Mouse (Mus musculus) heart, embryonic 12.5 days (tissue): ENCODE data around the gene Cxcl10. TPM values are rescaled to one million over a fixed set of nuclear protein-coding genes. Genes with fewer than 3 reads are reported as not detected.

Source experiments
- ATAC-seq: fragments of 200-750 bp; cut with Nextera tagmentation; 2 replicates; pipeline ENCODE4 v1.8.0; 2017; ENCODE audit warnings: moderate TSS enrichment, moderate library complexity; ENCODE audit not compliant: insufficient number of reproducible peaks, low FRiP score
- H3K27ac ChIP-seq: fragments of 300-500 bp; sonication (generic); 2 replicates; pipeline ENCODE4 v1.5.1; 2016; ENCODE audit warnings: mild to moderate bottlenecking, moderate library complexity; ENCODE audit not compliant: poor library complexity, severe bottlenecking
- H3K27me3 ChIP-seq: fragments of 300-500 bp; sonication (generic); replicated peaks from 2 replicates; pipeline ENCODE4 v1.6.1; 2016; ENCODE audit warnings: mild to moderate bottlenecking, moderate library complexity
- H3K36me3 ChIP-seq: fragments of 300-500 bp; sonication (generic); 2 replicates; pipeline ENCODE4 v1.6.1; 2016; ENCODE audit warnings: mild to moderate bottlenecking, moderate library complexity
- H3K4me1 ChIP-seq: fragments of 300-500 bp; sonication (generic); replicated peaks from 2 replicates; pipeline ENCODE4 v1.6.1; 2016; ENCODE audit warnings: mild to moderate bottlenecking
- H3K4me2 ChIP-seq: fragments of 300-500 bp; sonication (generic); 2 replicates; pipeline ENCODE4 v1.6.1; 2016; ENCODE audit warnings: mild to moderate bottlenecking, moderate library complexity
- H3K4me3 ChIP-seq: fragments of 300-500 bp; sonication (generic); 2 replicates; pipeline ENCODE4 v1.5.1; 2016; ENCODE audit warnings: mild to moderate bottlenecking
- H3K9ac ChIP-seq: fragments of 300-500 bp; sonication (generic); 2 replicates; pipeline ENCODE4 v1.6.1; 2016; ENCODE audit warnings: mild to moderate bottlenecking, moderate library complexity
- H3K9me3 ChIP-seq: fragments of 300-500 bp; sonication (generic); replicated peaks from 2 replicates; pipeline ENCODE4 v1.6.1; 2016; ENCODE audit warnings: mild to moderate bottlenecking, moderate library complexity
- WGBS: fragments of 180-500 bp; shearing (Covaris S2); methylation state at CpG from one replicate; pipeline ENCODE4 v1.1.7; 2016; 5-methylcytosine and 5-hydroxymethylcytosine counted together
- polyA plus RNA-seq: library from polyadenylated mRNA; unstranded; fragments of >200 nt; fragmentation: Nextera tagmentation; extraction: Ambion mirVana; gene quantifications from 2 replicates; pipeline ENCODE4 v1.2.1, GENCODE M21; 2016

Gene Cxcl10
- polyA plus RNA-seq, 1 experiment from 2014 or later, result 0.52 TPM

DNA sequence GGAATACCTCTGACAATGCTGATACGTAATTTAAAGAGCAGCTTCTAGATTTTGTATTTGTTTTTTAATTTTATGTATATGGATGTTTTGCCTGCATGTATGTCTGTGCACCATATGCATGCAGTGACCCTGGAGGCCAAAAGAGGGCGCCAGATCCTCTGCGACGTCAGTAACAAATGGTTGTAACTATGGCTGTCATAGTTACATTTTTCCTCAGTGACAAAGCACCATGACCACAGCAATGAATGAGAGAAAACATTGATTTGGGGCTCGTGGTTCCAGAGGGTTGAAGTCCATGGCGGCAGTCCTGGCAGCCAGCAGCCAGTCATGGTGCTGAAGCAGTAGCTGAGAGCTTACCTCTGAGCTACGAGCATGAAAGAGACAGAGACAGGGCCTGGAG is 36.2 kb upstream of the Cxcl10 start:
- H3K27me3 ChIP-seq, result no peaks in the 10 kb centered on the region
- H3K4me3 ChIP-seq, result no peak overlapping the region
- H3K27ac ChIP-seq, result no peak overlapping the region
- H3K36me3 ChIP-seq, result no peaks in the 10 kb centered on the region
- H3K4me2 ChIP-seq, result no peak overlapping the region
- H3K9me3 ChIP-seq, result no peaks in the 10 kb centered on the region
- 48% methylated on average over 7 of the region's 7 CpGs for WGBS
- peaks cover 22% of the 10 kb centered on the region for H3K4me1 ChIP-seq
- no peak for ATAC-seq
- H3K9ac ChIP-seq, result no peak overlapping the region

DNA sequence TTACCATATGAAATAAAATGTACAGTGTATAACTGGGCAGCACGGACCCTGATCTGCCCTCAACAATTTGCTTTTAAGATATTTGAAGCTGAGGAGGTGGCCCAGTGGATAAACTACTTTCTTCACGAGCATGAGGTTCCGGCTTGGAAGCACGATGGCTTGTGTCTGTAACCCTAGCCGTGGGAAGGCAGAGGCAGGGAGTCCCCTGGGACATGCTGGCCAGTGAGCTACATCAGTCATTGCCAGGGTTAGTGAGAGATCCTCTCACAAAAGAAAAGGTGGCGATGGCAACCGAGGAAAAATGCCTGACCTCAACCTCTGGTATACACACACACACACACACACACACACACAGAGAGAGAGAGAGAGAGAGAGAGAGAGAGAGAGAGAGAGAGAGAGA is 35.1 kb upstream of the Cxcl10 start:
- Histone ChIP-seq H3K27me3 (no peaks in the 10 kb centered on the region), H3K9me3 (no peaks in the 10 kb centered on the region), H3K36me3 (no peaks in the 10 kb centered on the region), H3K4me1 (peaks cover 21% of the 10 kb centered on the region), H3K4me2 (no peak overlapping the region), H3K4me3 (no peak overlapping the region), H3K27ac (no peak overlapping the region), H3K9ac (no peak overlapping the region)
- WGBS, result 54% methylated on average over 7 of the region's 7 CpGs
- ATAC-seq, result no peak

DNA sequence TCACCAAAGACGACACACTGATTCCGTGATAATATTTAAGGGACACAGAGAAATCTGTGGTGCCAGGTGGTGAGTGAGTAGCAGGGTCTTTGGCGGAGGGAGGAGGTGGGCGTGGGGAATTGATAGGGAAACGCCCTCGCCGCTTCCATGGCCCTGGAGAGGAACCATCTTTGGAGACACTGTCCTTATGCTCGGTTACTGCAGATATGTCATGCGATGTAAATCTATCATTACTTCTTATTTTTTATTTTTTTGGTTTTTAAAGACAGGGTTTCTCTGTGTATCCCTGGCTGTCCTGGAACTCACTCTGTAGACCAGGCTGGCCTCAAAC is 33.6 kb upstream of the Cxcl10 start:
- Histone ChIP-seq H3K36me3 (no peaks in the 10 kb centered on the region), H3K9me3 (no peaks in the 10 kb centered on the region), H3K9ac (no peak overlapping the region), H3K27ac (no peak overlapping the region), H3K4me3 (no peak overlapping the region), H3K27me3 (no peaks in the 10 kb centered on the region), H3K4me2 (no peak overlapping the region), H3K4me1 (peaks cover 16% of the 10 kb centered on the region)
- WGBS, result 45% methylated on average over 9 of the region's 9 CpGs
- ATAC-seq, result no peak

DNA sequence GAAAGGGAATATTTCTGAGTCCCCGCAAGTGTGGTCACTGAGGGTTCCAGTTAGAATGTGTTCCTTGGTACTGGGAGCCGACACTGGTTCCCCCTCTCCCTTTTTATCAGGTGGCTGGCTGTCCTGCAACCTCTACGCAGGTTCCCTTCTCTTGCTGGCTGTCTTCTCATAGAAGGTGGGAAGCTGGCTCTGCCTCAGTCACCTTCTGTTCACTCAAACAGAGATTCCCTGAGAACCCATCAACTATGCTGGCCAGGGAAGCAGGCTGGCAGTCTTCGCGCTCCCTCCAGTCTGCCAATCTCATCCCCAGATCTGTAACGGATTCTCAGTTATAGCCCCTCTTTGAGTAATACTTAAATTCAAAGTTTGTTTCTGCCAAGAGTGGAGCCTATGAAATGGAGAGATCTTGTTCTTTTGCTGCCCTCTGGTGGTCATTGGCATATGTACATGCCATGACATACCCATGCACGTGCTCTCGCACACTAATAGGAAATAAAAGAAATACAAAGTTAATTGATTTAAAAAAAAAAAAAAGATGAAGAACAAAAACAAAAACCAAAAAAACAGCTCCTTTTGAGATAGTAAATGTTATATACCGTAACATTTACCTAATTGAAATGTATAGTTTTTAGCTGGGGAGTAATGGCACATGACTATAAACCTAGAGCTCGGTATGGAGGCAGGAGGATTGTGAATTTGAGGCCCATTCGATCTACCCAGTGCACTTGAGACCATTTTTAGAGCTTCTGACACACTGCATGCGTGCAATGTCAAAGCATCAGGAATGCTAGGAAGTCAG is 33.1 kb upstream of the Cxcl10 start:
- H3K36me3 ChIP-seq, result no peaks in the 10 kb centered on the region
- no peaks in the 10 kb centered on the region for H3K27me3 ChIP-seq
- no peak overlapping the region for H3K4me2 ChIP-seq
- no peak for ATAC-seq
- no peak overlapping the region for H3K9ac ChIP-seq
- no peak overlapping the region for H3K4me3 ChIP-seq
- H3K4me1 ChIP-seq, result peaks cover 17% of the 10 kb centered on the region
- no peaks in the 10 kb centered on the region for H3K9me3 ChIP-seq
- H3K27ac ChIP-seq, result no peak overlapping the region
- WGBS, result 28% methylated on average over 12 of the region's 12 CpGs

DNA sequence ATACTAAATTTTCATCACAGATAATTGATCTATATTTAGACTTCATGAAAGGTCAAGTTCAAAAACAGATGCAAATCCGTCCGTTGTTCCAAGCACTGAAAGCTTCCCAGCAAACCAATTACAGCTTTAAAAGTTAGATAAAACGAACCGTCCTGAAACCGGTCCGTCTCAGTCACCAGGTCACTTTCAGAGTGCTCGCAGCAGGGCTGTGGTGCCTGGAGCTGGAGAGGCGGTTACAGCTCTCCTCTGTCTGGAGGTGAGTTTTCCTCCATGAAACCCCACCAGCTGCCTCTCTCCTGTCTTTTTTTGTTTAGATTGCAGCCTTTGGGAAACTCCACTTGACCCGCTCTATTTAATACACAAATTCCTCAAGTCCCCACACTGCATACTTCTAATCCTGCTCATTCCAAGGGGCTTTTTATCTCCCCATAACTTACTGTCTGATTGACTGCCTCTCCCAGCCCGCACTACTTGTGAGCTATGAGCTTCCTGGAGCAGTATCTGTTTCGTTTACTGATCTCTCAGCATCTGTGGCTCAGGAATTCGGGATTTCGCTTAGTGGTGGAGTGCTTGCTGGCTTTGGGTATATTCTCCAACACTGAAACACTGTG is 28.2 kb upstream of the Cxcl10 start:
- no peaks in the 10 kb centered on the region for H3K36me3 ChIP-seq
- no peaks in the 10 kb centered on the region for H3K27me3 ChIP-seq
- H3K4me1 ChIP-seq, result peaks cover 28% of the 10 kb centered on the region
- no peak overlapping the region for H3K9ac ChIP-seq
- H3K27ac ChIP-seq, result no peak overlapping the region
- ATAC-seq, result no peak
- no peaks in the 10 kb centered on the region for H3K9me3 ChIP-seq
- 27% methylated on average over 13 of the region's 13 CpGs for WGBS
- peak overlapping the region; percentile 48 for H3K4me2 ChIP-seq
- H3K4me3 ChIP-seq, result no peak overlapping the region

DNA sequence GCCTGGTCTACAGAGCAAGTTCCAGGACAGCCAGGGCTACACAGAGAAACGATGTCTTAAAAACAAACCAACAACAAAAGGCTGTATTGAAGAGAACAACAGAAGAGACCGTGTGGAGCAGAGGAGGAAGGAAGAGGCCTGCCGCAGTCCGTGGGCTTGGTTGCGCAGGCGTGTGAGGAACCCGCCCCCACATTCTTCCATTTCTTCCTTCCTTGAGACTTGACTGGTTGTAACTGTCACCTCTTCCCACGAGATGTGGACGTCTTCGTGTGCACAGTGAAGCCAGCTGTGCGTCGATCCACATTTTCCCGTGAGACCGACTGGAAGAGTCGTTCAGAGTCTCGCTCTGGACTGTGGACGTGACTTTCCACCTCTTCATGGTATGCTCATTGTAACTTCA is 26.7 kb upstream of the Cxcl10 start:
- no peaks in the 10 kb centered on the region for H3K27me3 ChIP-seq
- H3K9me3 ChIP-seq, result no peaks in the 10 kb centered on the region
- no peak overlapping the region for H3K27ac ChIP-seq
- no peak overlapping the region for H3K4me3 ChIP-seq
- H3K9ac ChIP-seq, result no peak overlapping the region
- WGBS, result 79% methylated on average over 17 of the region's 17 CpGs
- H3K4me1 ChIP-seq, result peaks cover 28% of the 10 kb centered on the region
- no peaks in the 10 kb centered on the region for H3K36me3 ChIP-seq
- no peak for ATAC-seq
- no peak overlapping the region for H3K4me2 ChIP-seq

DNA sequence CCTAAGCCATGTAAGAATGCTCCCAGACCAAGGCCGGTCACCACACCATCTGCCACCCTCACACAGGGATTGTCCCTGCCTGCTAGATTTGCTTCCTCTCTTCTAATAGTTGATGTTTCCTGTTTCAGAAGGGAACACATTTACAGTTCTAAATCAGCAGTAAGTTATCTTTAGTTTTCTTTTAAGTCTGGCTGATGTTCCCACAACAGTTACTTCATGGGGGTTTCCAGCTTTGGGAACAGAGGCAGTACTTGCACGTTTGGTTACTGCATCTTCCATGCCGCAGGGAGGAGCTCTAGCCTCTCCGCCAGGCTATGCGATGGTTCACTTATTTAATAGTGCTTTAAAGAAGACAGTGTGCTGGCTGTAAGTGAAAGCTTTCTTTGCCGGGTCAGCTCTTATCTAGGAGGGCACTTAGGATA is 26.0 kb upstream of the Cxcl10 start:
- 39% methylated on average over 6 of the region's 6 CpGs for WGBS
- no peak overlapping the region for H3K4me2 ChIP-seq
- H3K27me3 ChIP-seq, result no peaks in the 10 kb centered on the region
- H3K27ac ChIP-seq, result no peak overlapping the region
- peaks cover 28% of the 10 kb centered on the region for H3K4me1 ChIP-seq
- no peak overlapping the region for H3K9ac ChIP-seq
- H3K4me3 ChIP-seq, result no peak overlapping the region
- H3K9me3 ChIP-seq, result no peaks in the 10 kb centered on the region
- ATAC-seq, result no peak
- H3K36me3 ChIP-seq, result no peaks in the 10 kb centered on the region

DNA sequence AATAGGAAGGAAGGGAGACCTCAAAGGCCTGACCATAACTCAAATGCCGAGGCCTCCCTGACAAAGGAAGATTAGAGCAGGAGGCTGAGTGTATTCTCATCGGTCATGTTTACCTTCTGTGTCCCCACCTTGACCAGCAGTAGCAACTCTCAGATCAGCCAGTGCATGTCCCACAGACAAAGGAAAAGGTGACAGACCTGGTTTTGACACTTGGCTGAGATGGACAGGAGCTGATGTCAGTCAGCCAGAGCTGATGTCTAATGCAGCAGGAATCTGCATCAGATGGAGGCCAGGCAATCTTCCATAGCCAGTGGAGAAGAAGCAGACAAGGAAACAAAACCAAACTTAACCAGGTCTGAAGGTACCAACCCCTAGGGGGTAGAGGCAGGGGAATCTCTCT is 23.9 kb upstream of the Cxcl10 start:
- WGBS, result 42% methylated on average over 2 of the region's 2 CpGs
- no peak for ATAC-seq
- peaks cover 36% of the 10 kb centered on the region for H3K4me1 ChIP-seq
- no peak overlapping the region for H3K4me2 ChIP-seq
- H3K27ac ChIP-seq, result no peak overlapping the region
- no peaks in the 10 kb centered on the region for H3K27me3 ChIP-seq
- no peak overlapping the region for H3K4me3 ChIP-seq
- H3K9me3 ChIP-seq, result no peaks in the 10 kb centered on the region
- no peak overlapping the region for H3K9ac ChIP-seq
- H3K36me3 ChIP-seq, result no peaks in the 10 kb centered on the region

DNA sequence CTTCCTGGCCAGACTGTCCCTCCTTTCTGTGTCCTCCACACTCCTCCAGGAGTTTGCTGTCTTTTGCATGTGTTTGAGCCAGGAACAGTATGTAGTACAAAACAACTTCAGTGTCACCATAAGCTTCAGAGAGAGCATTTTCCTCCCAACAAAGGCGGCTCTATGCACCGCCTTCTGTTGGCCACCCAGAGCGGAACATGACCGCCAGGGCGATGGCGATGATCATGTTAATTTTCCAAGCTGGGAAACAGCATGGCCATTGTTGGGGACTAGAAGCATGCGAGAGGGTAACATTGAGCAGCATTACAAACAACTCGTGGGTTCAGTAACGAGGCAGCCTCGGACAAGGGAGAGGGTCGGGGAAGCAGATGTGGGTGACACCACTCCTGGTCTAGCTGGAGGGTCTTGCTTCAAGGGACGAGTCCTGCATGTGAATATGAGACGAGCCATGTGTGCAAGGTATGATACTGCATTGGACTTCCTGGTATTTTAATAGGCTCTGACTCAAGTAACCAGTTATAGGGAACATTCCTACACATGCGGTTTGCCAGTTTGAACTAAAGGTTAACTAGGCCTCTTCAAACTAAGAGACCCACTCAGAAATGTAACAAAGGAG is 22.8 kb upstream of the Cxcl10 start:
- Histone ChIP-seq H3K9ac (no peak overlapping the region), H3K4me3 (no peak overlapping the region), H3K4me1 (peaks cover 27% of the 10 kb centered on the region), H3K27me3 (no peaks in the 10 kb centered on the region), H3K4me2 (no peak overlapping the region), H3K9me3 (no peaks in the 10 kb centered on the region), H3K27ac (no peak overlapping the region), H3K36me3 (no peaks in the 10 kb centered on the region)
- ATAC-seq, result no peak
- 78% methylated on average over 14 of the region's 14 CpGs for WGBS

DNA sequence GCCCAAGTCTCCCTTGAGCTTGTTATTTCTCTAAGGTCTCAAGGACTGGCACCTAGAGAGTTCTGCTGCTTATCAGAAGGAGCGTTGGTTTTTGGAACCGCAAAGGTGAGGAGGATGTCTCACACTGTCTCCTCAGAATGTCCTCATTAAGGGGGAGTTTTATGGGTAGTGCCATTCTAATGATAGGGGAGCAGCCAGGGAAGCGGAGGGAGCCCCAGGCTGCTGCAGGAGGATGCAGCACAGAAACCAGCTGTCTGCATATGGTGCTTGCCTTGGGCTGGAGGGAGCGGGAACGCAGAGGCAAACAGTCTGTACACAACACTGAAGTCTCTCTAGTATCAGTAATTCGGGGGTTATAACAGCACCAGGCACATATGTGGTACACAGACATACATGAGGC is 22.2 kb upstream of the Cxcl10 start:
- no peak for ATAC-seq
- no peaks in the 10 kb centered on the region for H3K27me3 ChIP-seq
- no peak overlapping the region for H3K27ac ChIP-seq
- H3K36me3 ChIP-seq, result no peaks in the 10 kb centered on the region
- no peaks in the 10 kb centered on the region for H3K9me3 ChIP-seq
- WGBS, result 82% methylated on average over 6 of the region's 6 CpGs
- H3K4me2 ChIP-seq, result no peak overlapping the region
- peaks cover 25% of the 10 kb centered on the region for H3K4me1 ChIP-seq
- H3K4me3 ChIP-seq, result no peak overlapping the region
- H3K9ac ChIP-seq, result no peak overlapping the region

DNA sequence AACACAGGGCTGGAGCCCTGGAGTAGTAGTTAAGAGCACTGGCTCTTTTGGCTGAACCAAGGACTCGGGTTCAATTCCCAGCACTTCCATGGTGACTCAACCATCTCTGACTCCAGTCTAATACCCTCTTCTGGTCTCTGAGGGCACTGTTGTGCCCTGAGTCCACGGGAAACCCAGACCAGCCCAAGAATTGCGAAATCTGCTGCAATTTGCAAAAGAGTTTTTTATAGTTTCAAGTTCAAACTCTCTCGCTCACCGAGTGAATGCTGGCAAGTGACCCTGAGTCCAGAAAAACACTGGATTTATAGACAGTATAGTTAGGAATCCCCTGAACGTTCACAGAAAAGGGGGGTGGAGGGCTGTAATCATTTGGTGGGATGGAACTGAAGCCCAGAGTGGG is 21.7 kb upstream of the Cxcl10 start:
- no peaks in the 10 kb centered on the region for H3K36me3 ChIP-seq
- peaks cover 23% of the 10 kb centered on the region for H3K4me1 ChIP-seq
- WGBS, result 77% methylated on average over 6 of the region's 6 CpGs
- ATAC-seq, result no peak
- no peak overlapping the region for H3K9ac ChIP-seq
- H3K9me3 ChIP-seq, result no peaks in the 10 kb centered on the region
- no peak overlapping the region for H3K4me3 ChIP-seq
- H3K4me2 ChIP-seq, result no peak overlapping the region
- H3K27me3 ChIP-seq, result no peaks in the 10 kb centered on the region
- H3K27ac ChIP-seq, result no peak overlapping the region
